Mouse (Mus musculus): ENCODE measurements around the gene Fstl3.

Fstl3 gene

DNA sequence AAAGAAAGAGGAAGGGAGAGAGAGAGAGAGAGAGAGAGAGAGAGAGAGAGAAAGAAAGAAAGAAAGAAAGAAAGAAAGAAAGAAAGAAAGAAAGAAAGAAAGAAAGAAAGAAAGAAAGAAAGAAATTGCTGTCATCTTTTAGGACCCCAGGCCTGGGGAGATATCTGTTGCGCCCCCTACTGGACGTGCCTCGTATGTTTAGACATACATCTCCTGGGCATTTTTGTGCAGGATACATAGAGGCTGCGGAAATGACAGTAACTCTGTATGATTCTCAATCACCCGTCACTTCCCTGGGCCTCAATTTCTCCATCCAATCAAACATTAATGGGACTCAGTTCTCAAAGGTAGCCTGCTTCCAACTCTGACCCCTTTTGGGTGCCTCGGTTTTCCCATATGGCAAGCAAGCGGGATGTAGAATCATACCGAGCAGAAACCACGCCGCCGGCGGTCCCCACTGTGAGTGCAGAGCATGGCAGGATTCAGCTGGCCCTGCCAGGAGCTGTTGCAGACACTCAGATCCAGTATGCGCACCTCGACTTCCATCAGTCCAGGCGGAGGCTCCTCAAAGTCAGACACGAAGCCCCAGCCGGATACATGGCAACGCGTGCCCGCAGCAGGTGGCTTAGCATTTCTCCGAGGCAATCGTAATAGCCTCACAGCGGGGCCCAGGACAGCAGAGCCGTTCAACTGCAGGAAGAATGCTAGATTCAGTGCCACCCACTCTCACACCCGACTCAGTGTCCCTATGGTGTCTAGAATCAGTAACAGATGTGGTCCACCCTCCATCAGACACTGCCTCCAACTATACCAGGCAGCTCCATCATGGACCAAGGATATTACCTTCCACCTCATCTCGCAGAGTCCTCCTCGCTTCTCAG lies 7.1 kb downstream of the Fstl3 start:
- no peak for DNase-seq (ENCODE audit: extremely low read depth, low read depth, low spot score)

DNA sequence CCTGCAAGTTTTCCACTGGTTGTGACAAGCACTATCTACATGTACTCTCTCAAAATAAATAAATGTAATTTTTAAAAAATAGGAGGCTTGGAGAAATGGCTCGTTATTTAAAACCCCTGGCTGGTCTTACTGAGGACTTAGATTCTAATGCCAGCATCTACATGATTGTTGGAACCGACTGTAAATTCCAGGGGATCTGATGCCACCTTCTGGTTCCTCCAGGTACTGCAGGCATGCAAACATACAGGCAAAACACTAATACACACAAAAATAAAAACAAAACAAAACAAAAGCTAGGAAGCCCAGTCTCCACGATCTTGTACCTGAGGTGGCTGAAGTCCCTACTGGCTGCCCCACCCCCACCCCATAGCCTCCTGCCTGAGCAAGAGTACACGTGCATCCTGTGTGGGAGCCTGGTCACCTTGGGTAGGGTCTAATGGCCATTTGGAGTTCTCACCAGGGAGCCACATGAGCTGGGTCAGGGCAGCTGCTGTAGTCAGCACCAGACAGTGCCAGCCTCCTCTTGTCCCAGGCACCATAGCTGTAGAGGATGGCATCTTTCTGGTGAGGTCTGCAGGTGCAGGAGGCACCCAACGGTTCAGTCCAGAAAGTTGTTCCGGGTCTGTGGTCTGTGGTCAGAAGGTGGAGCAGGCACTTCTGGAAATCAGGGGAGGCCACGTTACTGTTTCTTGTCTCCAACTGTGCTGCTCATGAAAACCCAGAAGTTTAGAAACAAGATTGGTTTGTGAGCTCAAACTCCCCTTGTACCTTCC lies 11.5 kb downstream of the Fstl3 start:
- DNase-seq (ENCODE audit: extremely low read depth, low read depth, low spot score): no peak

DNA sequence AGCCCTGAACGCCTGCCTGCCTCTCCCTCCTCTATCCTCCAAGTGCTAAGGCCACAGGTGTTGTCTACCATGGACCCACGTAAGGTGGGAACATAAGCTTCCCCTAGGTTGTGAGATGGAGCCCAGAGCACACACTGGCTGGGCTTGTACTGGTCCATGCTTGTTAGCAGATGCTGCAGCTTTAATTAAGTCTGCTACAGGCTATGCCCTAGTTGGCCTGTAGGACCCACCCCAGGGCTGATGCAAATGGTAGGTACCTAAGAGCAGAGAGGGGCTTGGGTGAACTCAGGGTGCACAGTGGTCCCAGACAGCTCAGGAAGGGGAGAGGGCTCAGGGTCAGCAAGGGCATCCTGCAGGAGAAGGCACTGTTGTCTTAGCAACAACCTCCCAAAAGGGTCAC lies 12.5 kb downstream of the Fstl3 start:
- no peak for DNase-seq (ENCODE audit: extremely low read depth, low read depth, low spot score)

DNA sequence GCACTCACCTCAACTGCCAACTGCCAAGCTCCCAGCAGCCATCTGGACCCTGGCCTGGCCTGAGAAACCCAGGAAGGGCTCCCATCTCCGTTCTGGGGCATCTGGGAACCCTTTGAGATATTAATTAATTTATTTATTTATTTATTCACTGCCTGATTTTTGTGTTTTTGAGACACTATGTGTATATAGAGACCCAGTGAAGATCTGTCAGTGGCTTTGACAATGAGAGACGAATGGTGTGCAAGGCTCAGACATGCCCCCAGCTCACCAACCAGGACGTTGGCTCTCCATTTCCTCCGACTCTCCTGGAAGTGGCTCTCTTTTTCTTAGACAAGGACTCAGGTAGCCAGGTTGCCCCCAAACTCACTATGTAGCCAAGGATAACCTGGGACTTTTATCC lies 13.8 kb downstream of the Fstl3 start, which contains the start of gene Prss57:
Gene Prss57 (minus strand): TSS at position 101 of the 400 bp plus-strand sequence.
- no peak for DNase-seq (ENCODE audit: extremely low read depth, low read depth, low spot score)

DNA sequence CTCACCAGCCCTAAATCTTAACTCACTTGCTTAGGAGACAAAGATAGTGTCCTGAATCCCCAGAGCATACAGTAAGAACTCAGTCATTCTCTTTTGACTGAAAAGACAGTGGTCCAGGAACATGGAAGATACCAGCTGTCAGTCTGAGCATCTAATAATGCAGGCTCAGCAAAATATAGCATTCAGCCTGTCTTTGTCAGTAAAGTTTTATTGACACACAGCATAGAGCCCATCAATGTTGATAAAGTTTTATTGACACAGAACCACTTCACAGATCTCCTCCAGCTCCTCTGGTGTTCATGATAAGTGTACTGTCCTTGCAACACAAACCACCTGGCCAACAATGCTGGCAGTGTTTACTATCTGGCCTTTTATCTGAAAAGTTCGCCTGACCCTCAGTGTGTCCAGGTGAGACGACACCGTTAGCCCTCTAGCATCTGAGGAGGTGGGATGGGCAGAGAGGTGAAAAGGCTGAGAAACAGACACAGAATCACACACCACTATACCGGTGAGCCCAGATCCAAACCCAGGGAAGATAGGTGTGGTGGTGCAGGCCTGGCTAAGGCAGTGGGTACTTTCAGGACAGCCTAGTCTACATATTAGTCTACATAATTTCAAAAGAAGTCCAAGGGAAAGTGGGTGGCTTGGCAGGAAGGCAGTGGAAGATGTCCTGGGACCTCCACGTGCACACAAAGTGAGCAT lies 15.4 kb downstream of the Fstl3 start:
- DNase-seq (ENCODE audit: extremely low read depth, low read depth, low spot score): no peak

DNA sequence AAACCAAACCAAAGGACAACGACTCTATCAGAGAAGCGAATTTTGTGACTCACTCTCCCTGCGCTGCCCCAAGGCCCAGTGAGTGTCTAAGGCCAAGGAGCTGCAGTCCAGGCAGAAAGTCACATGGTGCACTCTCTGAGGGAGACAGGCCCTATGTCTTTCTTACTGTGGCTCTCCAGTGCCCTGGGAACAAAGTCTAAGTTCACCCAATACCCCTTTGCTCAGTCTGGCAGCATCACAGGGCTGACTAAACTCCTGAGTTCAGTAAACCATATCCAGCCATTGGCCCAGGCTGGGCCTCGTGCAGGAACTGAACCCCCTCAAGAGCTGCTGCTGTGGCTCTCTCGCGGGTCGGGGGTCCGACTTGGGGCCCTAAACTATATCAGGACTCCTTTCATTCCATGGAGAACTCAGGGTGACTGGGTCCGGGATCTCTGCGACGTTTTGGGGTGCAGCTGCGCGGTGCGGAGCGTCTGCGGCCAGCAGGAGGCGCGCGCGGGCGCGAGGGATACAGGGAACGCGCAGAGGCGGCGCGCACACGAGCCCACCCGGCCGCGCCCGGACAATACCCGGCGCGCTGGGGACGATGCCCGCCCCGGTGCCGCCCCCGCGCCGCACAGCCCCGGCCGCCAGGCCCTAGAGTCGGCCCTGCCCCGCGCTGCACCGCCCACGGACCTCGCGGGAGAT lies 16.1 kb downstream of the Fstl3 start, which contains the start of gene Palm:
Gene Palm (plus strand): TSS at position 522 of the 687 bp plus-strand sequence.
- no peak for DNase-seq (ENCODE audit: extremely low read depth, low read depth, low spot score)

DNA sequence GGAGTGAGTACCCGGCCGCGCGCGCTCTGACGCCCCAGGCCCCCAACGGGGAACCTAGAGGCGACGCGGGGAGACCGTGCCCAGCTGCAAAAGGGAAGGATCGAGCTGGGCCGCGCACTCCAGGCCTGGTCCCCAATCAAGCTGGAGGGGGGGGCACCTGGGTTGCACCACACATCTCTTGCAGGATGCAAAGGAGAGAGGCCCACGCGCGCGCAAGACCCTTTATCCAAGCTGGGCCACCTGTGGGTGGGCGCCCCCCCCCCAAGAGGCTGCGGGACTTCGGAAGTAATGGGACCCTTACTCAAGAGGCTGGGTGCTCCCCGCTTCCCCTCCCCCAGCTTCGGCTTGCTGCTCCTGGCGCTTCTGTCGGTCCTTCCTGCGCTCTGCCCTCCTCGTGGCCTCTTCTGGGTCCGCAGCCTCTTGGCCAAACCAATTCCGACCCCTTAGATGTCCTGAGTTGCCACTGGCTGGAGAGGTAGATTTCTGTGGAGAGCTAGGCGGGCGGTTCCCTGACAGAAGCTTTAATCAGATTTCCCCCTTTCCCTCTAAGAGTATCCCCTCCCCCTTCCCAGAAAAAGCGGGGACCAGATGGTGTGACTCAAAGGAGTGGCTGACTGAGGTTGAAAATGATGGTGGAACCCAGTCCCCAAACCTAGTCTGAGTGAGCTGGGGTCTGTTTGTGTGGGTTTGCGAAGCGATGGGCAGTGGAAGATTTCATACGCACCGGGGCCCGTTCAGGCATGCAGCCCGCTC lies 16.8 kb downstream of the Fstl3 start:
- no peak for DNase-seq (ENCODE audit: extremely low read depth, low read depth, low spot score)

DNA sequence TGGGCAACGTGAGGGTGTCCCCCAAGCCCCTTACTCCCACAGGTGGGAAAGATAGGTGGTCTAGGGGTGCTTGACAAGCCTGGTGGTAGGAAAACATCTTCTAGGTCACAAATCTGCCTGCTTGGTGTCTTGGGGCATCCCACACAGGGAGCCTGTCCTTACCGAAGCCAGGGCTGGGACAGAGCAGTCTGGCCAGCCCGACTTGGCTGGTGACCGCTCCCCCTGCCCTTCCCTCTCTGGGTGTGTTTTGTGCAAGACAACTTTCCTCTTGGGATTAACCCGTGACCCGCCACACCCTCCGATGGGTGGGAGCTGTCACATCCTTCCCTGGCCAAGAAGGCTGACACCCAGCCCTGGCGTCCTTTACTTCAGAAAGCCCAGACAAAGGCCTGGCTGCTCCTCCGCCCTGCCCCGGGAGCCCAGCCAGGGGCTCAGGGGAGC lies 17.4 kb downstream of the Fstl3 start:
- DNase-seq (ENCODE audit: extremely low read depth, low read depth, low spot score): no peak

DNA sequence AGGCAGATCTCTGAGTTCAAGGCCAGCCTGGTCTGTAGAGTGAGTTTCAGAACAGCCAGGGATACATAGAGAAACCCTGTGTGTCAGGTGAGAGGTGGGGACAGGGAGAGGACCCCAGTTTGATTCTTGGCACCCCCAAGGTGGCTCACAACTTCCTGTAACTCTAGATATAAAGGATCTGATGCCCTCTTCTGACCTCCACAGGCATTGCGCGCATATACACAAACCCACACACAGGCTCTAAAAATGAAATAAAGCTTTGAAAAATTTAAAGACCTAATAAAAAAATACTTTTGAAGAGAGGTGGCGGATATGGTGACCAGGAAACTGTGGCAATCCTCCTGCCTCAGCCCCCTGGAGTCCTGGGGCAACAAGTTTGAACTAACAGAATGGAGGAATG lies 18.8 kb downstream of the Fstl3 start:
- DNase-seq (ENCODE audit: extremely low read depth, low read depth, low spot score): no peak

DNA sequence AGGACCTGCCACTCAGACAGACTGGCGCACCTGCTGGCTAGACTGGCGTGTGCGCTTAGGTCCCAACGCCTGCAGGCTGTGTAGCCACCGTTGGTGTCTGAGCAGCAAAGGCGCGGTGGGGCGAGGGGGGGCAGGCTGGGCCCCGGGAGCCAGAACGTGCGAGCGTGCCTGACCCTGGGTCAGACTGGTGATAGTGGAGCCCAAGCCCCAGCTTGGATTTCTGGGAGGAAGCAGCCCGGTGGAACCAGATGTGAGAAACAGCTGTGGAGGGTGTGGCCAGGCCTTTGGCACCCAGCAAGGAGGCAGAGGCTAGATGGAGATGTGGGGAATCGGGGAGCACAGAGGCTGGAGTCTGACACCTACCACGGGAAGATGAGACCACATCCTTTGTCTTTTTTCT lies 20.3 kb downstream of the Fstl3 start:
- no peak for DNase-seq (ENCODE audit: extremely low read depth, low read depth, low spot score)

DNA sequence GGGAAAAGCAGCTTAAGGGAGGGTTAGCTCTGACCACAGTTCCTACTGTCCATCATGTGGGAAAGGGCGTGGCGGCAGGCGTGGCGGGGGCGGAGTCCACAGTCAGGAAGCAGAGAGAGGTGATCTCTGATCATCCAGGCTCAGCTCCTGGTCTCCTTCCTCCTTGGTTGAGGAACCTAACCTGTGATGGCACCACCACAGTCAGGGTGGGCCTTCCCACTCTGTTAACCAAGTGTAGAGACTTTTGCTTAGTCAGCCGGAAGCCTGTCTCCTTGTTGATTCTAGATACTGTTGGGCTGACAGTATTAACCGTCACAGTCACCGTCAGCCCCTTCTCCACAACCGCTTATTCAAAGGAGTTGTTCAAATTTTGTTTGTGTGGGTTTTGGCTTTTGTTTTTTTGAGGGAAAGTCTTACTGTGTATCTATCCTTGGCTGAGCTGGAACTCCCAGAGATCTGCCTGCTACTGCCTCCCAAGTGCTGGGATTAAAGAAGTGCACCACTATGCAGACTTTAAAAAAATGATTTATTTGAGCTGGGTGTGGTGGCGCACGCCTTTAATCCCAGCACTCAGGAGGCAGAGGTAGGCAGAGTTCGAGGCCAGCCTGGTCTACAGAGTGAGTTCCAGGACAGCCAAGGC lies 21.3 kb downstream of the Fstl3 start:
- no peak for DNase-seq (ENCODE audit: extremely low read depth, low read depth, low spot score)

DNA sequence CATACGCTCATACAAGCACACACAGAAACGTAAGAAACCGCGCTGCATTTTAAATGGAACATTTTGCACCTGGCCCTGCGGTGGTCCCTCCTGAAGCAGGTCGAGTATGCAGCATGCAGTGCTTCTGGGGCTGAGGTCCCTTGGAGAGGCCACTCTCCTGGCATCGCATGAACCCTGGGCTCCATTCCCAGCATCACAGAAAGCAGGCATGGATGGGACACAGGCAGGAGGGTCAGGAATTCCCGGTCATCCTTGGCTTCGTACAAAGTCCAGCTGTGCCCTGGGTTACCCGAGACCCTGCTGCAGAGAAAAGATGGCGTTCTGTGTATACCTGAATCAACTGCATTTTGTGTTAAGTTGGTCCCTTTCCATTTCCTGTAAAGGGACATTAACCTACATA lies 23.4 kb downstream of the Fstl3 start:
- DNase-seq (ENCODE audit: extremely low read depth, low read depth, low spot score): no peak

DNA sequence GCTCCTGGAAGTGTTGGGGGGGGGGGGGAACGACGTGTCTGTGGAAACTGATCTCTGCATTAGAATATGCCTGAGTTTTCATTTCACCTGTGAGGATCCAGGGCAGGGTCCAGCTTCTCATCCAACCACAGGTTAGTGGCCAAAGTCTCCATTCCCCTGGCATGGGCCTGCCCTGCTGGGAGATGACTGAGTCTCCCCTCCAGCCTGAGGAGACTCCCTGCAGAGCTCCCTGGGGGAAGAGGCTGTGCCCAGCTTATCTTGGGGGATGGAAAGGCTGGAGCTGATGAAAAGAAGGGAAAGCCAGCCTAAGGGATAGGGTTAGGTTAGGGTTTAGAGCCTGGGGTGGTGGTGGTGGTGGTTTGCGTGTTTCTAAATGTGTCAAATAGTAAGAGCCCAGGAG lies 24.8 kb downstream of the Fstl3 start:
- no peak for DNase-seq (ENCODE audit: extremely low read depth, low read depth, low spot score)

DNA sequence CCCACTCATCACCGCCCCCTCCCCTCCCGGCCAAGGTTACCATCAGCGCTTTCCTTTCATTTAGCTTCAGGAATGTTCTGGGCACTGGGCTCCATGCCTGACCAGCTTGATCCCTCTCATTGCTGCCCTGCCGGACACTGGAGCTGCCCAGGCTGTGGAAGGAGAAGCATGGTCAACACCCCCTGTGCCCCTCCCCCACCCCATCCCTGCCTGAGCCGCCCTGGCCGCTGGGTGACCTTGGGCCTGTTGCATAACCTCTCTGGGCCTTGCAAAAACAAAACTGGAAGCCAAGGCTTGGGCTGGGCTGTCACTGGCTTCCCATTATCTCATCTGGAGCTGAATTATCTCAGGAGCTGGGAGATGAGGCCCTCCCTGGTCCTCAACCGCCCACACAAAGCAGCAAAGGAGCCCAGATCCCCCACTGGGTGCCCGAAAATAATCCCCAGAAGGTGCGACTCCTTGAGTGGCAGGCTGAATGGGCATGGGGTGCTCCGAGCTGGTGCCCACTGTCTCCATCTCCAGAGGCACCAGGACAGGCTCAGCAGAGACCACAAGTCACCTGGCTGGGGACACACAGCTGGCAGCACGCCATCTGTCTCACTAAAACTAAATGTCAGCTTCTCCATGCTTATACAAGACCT lies 25.4 kb downstream of the Fstl3 start:
- no peak for DNase-seq (ENCODE audit: extremely low read depth, low read depth, low spot score)

DNA sequence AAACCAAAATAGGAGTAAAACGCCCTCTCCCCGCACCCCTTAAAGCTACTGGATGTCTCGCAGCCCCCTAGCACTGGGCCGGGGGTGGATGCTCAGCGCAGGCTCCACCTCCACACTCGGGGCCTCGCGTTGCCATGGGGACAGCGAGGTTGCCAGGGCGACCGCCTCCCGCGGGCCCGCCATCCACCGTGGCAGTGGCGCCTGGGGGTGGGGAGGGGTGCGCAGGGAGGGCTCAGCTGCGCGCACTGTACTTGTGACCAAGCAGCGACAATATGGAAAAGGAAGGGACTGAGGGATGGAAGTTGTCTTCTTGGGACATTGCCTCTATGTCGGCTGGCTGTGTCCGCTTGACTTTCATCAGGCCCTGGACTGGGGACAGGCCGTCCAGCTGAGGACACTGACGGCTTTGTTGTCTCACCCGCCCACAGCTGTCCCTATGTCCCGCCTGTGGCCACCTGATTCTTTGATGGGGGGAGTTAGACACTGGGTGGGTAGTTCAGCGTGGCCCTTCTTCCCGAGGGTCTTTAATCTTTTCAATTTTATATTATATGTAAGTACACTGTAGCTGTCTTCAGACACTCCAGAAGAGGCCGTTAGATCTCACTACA lies 26.7 kb downstream of the Fstl3 start:
- no peak for DNase-seq (ENCODE audit: extremely low read depth, low read depth, low spot score)

DNA sequence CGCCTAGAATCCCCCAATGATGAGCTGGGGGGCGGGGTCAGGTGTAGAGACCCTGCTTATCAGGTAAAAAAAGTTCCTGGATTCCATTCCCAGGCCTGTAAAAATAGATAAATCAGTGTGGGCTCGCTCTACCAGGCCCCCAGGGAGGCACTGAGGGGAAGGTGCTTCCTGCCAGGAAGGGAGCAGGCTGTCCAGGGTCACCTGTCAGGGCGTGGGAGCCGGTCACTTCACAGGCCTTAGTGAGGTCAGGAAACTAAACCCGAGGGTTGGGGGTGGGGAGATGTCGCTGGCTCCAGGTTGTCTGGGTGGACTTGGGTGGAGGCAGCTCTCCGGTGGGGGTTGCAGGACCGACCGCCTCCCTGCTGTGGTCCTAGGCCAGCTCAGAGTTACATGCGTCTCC lies 28.6 kb downstream of the Fstl3 start:
- DNase-seq (ENCODE audit: extremely low read depth, low read depth, low spot score): no peak

DNA sequence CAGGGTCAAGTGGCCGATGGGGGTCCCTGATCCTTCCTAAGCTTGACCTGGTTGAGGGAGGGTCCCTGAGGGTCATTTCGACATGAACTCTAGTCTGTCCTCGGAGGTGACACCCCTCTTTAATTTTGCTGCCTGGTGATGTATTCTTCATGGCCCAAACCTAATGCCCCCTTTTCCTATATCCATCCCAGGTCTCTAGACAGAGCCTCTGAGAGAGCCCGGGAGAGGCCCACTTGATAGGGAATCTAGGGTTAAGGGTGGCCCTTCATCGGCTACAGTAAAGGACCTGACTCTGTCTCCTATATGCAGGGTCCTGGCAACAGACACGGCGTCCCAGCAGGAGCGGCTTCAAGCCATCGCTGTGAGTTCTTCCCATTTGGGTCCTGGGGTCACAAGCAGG lies 29.3 kb downstream of the Fstl3 start:
- no peak for DNase-seq (ENCODE audit: extremely low read depth, low read depth, low spot score)

DNA sequence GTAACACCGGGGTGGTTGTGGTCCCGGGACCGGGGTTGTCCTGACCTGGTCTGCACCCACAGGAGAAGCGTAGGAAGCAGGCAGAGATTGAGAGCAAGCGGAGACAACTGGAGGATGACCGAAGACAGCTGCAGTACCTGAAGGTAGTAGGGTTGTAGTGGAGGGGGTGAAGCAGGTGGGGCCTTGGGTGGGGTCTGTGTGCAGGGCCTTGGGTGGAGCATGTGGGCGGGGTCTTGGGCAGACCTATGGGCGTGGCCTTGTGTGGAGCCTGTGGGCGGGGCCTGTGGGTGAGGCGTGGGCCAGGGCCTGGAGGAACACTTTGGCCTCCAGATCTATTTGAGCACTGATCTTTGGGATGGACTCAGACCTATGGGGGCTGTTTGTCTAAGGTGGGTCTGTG lies 29.9 kb downstream of the Fstl3 start:
- DNase-seq (ENCODE audit: extremely low read depth, low read depth, low spot score): no peak

DNA sequence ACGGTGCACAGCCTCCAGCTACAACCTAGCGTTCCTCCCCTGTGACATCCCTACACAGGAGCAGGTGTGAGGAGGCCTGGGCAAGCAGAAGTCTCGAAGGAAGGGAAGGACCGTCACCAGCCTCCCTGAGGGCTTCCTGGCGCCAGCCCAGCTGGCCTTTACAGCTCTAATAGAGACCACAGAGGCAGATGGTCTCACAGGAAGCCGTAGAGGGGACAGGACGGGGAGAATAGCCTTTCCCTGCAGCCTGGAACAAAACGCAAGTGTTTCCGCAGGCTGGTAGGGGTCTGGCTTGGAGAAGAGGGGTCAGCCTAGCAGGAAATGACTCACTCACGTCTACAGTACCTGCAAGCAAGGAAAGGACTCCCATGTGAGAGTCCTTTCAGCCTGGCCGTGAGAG lies 30.8 kb downstream of the Fstl3 start:
- DNase-seq (ENCODE audit: extremely low read depth, low read depth, low spot score): no peak

Data from fat pad, adult 2 months (tissue).